Mouse (Mus musculus) embryonic facial prominence, embryonic 11.5 days (tissue): ENCODE data around the gene Adamts8. TPM values are rescaled to one million over a fixed set of nuclear protein-coding genes. Genes with fewer than 3 reads are reported as not detected.

Source experiments
- polyA plus RNA-seq: library from polyadenylated mRNA; unstranded; fragments of >200 nt; fragmentation: Nextera tagmentation; extraction: Ambion mirVana; gene quantifications from 2 replicates; pipeline ENCODE4 v1.2.1, GENCODE M21; 2014

The Adamts8 gene
- polyA plus RNA-seq, 1 experiment from 2014 or later, result 0.59 TPM

Other genes with a start within 250 kb of the Adamts8 start
- 7.5 and 7.6 TPM in 2 replicates for gene Adamts15, start 20.1 kb upstream of the Adamts8 start, polyA plus RNA-seq
- gene Zbtb44, start 88.1 kb downstream of the Adamts8 start, polyA plus RNA-seq, result 6.0 and 6.3 TPM in 2 replicates
- gene St14, start 189.3 kb downstream of the Adamts8 start, polyA plus RNA-seq, result 6.4 and 7.4 TPM in 2 replicates